Mouse (Mus musculus): ENCODE data around the gene Gtsf1l.

Gene Gtsf1l

DNA sequence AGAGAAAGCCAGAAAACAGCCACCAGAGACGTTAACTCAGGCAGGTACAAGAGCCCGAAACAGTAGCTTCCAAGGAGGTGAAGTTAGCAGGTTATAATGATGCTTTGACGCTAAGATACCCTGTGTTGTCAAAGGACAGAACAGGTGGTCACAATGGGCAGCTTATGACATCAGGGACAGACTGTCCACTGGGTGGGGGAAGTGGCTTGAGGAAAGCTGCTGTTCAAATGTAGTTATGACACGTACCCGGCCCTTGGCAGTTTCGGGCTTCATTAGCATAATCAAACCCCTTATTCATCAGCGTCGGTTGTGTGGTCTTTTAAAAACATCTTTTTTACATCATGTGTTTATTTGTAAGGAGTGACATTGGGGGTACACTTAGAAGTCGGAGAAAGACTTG lies at the start of gene Gtsf1l:
Gene Gtsf1l (minus strand): TSS at position 128 of the 400 bp plus-strand sequence.
- DNase-seq (ENCODE audit: extremely low spot score): no peak

DNA sequence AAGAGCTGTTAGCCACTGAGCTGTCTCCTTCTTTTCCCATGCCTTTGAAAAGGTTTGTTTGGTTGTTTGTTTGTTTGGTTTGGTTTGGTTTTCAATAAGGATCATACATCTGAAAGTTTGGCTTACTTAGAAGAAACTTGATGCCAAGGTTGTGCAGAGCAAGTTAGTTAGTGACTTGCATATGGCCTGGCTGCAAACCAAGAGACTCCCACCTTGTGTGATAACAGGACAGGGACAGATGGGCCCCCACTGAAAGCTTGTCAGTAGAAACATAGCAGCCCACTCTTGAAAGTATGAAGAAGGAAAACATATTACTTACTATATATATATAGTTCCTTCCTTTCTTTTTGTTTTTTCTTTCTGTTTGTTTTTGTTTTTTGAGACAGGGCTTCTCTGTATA lies 49.3 kb upstream of the Gtsf1l start:
- no peak for DNase-seq (ENCODE audit: extremely low spot score)

DNA sequence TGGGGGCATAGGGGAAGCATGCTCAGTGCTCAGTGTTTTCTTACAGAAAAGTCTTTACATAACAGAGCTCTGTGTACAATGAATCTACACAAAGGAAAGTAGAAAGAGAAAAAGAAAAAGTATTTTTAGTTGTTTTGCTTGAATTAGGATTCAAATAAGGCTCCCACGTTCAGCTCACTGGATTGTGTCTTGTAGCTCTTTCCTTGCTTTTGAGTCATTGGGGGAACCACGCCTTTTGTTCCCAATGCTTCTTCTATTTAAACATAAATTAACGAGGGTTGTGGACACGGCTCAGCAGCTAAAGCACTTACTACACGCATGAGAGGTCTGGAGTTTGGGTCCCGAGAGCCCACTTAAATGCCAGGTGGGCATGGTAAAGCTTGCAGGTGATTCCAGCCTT lies 48.3 kb upstream of the Gtsf1l start:
- DNase-seq (ENCODE audit: extremely low spot score): no peak

- no peak for DNase-seq (ENCODE audit: extremely low spot score)
Measured at GRCm38 (mm10) chr2:163132314-163132713, 44.7 kb upstream of the Gtsf1l start.

GRCm38 (mm10) chr2:163130837-163131236 lies 43.2 kb upstream of the Gtsf1l start:
- DNase-seq (ENCODE audit: extremely low spot score): no peak

DNA sequence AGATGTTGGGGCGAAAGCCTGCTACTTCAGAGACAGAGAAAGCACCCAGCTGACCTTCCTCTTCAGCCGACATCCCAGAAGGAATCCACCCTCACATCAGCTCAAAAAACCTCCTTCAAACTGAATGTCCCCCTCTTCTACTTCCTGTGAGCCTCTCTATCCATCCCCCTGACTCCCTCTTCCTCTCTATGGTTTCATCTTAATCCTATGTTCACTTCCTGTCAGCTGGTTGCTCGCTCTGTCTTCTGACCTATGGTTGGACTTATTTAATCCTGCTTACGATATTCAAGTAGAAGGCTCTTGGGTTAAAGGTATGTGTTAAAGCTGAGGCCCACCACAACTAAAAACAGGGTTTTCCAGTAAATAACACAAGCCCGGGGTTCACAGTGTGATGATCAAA lies 35.8 kb upstream of the Gtsf1l start:
- no peak for DNase-seq (ENCODE audit: extremely low spot score)

- peak; percentile 42 for DNase-seq (ENCODE audit: extremely low spot score)
Measured at GRCm38 (mm10) chr2:163122319-163122718, 34.7 kb upstream of the Gtsf1l start.

- no peak for DNase-seq (ENCODE audit: extremely low spot score)
Measured at GRCm38 (mm10) chr2:163121353-163121660, 33.7 kb upstream of the Gtsf1l start.

GRCm38 (mm10) chr2:163120626-163121352 lies 33.1 kb upstream of the Gtsf1l start:
- no peak for DNase-seq (ENCODE audit: extremely low spot score)

GRCm38 (mm10) chr2:163111413-163112201 lies 24.0 kb upstream of the Gtsf1l start:
- DNase-seq (ENCODE audit: extremely low spot score): no peak

DNA sequence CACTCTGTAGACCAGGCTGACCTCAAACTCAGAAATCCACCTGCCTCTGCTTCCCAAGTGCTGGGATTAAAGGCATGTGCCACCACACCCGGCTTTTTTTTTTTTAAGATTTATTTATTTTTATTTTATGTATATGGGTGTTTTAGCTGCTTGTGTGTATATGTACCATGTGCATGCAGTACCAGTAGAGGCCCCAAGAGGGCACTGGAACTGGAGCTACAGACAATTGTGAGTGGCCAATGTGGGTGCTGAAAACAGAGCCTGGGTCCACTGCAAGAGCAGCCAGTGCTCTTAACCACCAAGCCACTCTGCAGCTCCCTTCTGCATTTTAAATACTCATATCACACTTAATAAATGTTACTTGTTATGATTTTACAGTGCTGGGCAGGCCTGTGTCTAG lies 23.1 kb upstream of the Gtsf1l start:
- DNase-seq (ENCODE audit: extremely low spot score): no peak

GRCm38 (mm10) chr2:163108385-163108784 lies 20.7 kb upstream of the Gtsf1l start:
- peak; percentile 42 for DNase-seq (ENCODE audit: extremely low spot score)

DNA sequence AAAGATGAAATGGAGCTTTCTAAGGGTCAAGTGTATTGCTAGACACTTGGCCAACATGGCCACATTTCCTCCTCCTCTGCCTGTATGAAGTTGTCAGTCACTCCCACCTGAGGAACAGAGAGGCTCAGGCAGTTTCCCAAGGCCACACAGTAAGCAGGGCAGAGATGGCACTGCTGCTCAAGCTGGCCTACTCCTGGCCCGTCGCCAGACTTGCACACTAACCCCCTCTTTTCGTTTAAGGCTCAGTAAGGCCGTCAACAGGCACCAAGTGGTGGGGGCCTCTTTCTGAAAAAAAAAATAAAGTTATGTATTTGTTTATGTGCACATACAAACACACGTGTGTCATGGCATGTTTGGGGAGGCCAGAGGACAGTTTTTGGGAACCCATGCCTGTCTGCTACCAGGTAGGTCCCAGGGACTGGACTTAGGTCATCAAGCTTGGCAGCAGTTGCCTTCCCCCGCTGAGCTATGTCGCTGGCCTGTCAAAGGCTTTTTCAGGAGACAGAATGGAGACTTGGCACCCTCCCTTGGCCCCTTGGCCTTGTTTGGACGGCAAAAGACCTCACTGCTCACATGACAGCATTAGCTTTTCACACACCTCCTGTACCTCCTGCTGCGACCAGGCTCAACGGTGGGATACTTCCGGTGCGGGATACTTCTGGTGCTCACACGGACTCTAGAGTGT lies 16.6 kb upstream of the Gtsf1l start:
- DNase-seq (ENCODE audit: extremely low spot score): no peak

GRCm38 (mm10) chr2:163102900-163103653 lies 15.4 kb upstream of the Gtsf1l start:
- DNase-seq (ENCODE audit: extremely low spot score): no peak

- no peak for DNase-seq (ENCODE audit: extremely low spot score)
Measured at GRCm38 (mm10) chr2:163102216-163102615, 14.6 kb upstream of the Gtsf1l start.

DNA sequence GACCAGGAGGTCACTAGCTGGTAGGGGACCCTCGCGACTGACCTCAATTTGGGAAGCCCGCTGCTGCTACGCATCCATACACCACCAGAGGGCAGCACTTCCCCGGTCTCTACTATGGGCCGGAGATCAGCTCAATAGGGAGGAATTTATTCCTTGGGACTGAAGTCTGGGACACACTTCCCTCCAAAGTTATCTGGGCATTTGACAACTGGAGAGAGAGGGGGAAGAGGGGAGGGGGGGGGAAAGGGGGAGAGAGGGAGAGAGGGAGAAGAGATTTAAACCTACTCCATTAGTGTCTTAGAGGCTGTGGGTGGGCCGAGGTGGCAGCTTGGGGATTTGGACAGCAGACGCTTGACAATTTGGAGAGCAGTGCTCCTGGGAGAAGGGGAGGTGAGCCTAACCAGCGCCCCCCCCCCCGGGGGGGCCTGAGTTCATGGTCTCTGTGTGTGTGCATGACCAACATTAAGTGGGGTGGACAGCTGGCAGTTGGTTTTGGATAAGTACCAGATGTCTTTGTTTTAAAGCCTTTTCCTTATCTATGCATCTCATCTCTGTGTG lies 14.1 kb upstream of the Gtsf1l start:
- peak; percentile 87 for DNase-seq (ENCODE audit: extremely low spot score)

GRCm38 (mm10) chr2:163100551-163100950 lies 12.9 kb upstream of the Gtsf1l start:
- no peak for DNase-seq (ENCODE audit: extremely low spot score)

DNA sequence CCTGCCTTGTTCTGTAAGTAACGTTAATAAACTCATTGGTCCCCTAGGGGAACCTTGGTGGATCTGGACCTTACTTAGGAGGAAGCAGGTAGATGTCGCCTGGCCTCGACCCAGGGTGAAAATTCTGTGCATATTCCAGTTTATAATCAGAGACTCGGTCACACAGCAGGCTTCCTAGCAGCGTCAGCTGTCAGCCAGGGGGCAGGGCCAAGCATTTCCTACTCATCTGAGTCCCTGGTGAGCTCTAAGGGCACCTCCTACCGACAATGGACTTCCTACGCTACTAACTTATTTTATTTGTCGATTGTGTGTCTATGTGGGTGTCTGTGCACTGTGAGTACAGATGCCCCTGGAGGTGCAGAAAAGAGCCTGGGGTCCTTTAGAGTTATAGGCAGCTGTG lies 12.3 kb upstream of the Gtsf1l start:
- DNase-seq (ENCODE audit: extremely low spot score): no peak

DNA sequence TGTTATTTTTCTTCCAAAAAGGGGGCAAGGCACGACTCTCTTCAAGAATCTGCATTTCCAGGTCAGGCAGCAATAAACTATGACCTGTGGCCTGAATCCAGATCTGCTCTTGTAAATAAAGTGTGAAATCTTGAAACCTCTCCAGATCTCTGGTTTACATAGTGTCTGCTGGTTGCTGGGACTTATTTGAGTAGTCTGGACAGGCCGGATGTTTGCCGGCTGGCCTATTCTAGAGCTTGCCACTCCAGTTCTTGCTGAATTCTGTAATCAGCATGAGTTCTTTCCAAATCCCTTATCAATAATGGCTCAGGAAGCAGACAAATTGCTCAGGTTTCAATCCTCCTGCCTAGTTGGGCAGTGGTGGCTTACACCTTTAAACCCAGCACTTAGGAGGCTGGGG lies 8.1 kb upstream of the Gtsf1l start:
- DNase-seq (ENCODE audit: extremely low spot score): no peak

- no peak for DNase-seq (ENCODE audit: extremely low spot score)
Measured at GRCm38 (mm10) chr2:163094909-163095308, 7.3 kb upstream of the Gtsf1l start.

DNA sequence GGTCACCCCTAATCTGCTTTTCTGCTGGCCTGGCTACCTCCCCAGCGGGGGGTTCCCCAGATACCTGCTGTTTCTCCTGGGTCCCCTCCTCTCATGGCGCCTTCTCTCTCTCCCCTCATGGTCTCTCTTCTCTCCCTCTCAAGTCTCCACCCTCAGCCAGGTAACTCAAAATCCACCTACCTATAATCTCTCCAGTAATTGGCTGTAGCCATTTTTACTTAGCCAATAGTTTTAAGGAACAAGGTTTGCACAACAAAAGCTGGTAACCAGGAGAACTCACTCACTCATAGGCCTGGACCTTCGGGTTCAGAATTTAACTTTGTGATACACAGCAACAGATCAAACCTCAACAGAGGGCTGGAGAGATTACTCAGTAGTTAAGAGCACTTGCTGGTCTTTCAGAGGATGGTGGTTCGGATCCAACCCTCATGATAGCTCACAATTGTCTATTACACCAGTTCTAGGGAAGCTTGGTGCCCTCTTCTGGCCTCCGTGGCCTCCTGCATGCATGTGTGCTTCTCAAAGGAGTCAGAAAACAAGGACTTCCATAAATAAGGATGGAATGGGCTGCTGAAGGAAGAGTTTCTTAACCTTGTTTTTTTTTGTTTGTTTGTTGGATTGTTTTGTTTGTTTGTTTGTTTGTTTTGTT lies 1.9 kb upstream of the Gtsf1l start:
- no peak for DNase-seq (ENCODE audit: extremely low spot score)
